7 mouse cellular contexts compared by ENCODE assay signal in the genomic region with DNA sequence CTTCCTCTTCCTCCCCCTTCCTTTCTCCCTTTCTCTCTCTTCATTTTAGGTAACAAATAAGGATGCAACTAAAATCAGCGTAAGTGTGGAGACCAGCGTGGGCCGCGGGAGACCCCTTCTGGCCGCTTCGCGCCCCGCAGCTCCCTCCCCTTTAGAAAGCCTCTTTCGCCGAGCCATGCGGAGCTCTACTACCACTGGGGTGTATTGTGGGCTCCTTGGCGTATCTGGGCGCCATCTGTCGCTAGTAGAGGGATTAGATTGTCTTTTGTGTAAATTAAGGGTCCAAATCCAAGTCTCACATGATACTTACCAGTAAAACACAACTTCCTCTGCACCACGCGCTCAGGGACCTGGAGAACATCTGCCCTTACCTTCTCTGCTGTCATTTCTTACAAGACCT. TPM values are rescaled to one million over a fixed set of nuclear protein-coding genes. Genes with fewer than 3 reads are reported as not detected.
DNase-seq lines count a peak whose midpoint lies in the region; ATAC-seq and TF ChIP-seq lines count a peak whose summit lies in the region.

No protein-coding gene starts in this region.

- WGBS in intestine, postnatal 0 days, result 3% methylated on average over 16 of the region's 16 CpGs
- WGBS in midbrain, embryonic 12.5 days, result 2% methylated on average over 16 of the region's 16 CpGs
- 3% methylated on average over 16 of the region's 16 CpGs for WGBS in stomach, postnatal 0 days

- peak; percentile 74 for TF ChIP-seq CTCF in intestine, postnatal 0 days (IDR thresholded peaks at IDR 0.05; ENCODE audit: low read depth)
- peak; percentile 80 for TF ChIP-seq CTCF in stomach, postnatal 0 days (IDR thresholded peaks at IDR 0.05; ENCODE audit: low read depth)

- no peaks in the 10 kb centered on the region for H3K36me3 ChIP-seq in intestine, postnatal 0 days (ENCODE audit: control insufficient read depth, insufficient read depth)
- H3K36me3 ChIP-seq in midbrain, embryonic 12.5 days, result no peaks in the 10 kb centered on the region
- no peaks in the 10 kb centered on the region for H3K36me3 ChIP-seq in stomach, postnatal 0 days (ENCODE audit: control insufficient read depth, insufficient read depth, low read length)

- H3K9ac ChIP-seq in intestine, postnatal 0 days (ENCODE audit: low read depth, low read length), result no peak overlapping the region
- H3K9ac ChIP-seq in midbrain, embryonic 12.5 days (replicated peaks), result no peak overlapping the region
- H3K9ac ChIP-seq in stomach, postnatal 0 days (ENCODE audit: low read length), result no peak overlapping the region

- no peaks in the 10 kb centered on the region for H3K9me3 ChIP-seq in intestine, postnatal 0 days (ENCODE audit: control insufficient read depth)
- H3K9me3 ChIP-seq in midbrain, embryonic 12.5 days, result no peaks in the 10 kb centered on the region
- no peaks in the 10 kb centered on the region for H3K9me3 ChIP-seq in stomach, postnatal 0 days (ENCODE audit: control insufficient read depth, low read length)

- no peak overlapping the region for H3K4me2 ChIP-seq in intestine, postnatal 0 days (replicated peaks; ENCODE audit: low read depth)
- peak overlapping the region; percentile 86 for H3K4me2 ChIP-seq in midbrain, embryonic 12.5 days (replicated peaks)
- H3K4me2 ChIP-seq in stomach, postnatal 0 days (replicated peaks; ENCODE audit: low read depth), result no peak overlapping the region

- TF ChIP-seq EP300 in stomach, postnatal 0 days (optimal IDR thresholded peaks at IDR 0.05), result no peak

- intact Hi-C loops in left cerebral cortex, postnatal 10 days (cut with DNase I), result loop anchor here (5.0 kb wide), 1 partner anchor 829 kb away; no protein-coding TSS in a partner anchor

- ATAC-seq in intestine, postnatal 0 days, result no peak
- ATAC-seq in midbrain, embryonic 12.5 days (ENCODE audit: low FRiP score, low read depth), result peak; percentile 68
- ATAC-seq in stomach, postnatal 0 days (ENCODE audit: low FRiP score, low TSS enrichment), result no peak; the same call in 1 of the 2 replicates

- no peak overlapping the region for H3K27ac ChIP-seq in intestine, postnatal 0 days (ENCODE audit: low read depth, low read length)
- no peak overlapping the region for H3K27ac ChIP-seq in midbrain, embryonic 12.5 days (replicated peaks)
- H3K27ac ChIP-seq in stomach, postnatal 0 days (replicated peaks), result no peak overlapping the region

- no peak overlapping the region for H3K4me3 ChIP-seq in intestine, postnatal 0 days (ENCODE audit: low read depth, low read length)
- peak overlapping the region; percentile 60; the same call in 1 of the 2 replicates for H3K4me3 ChIP-seq in midbrain, embryonic 12.5 days
- no peak overlapping the region for H3K4me3 ChIP-seq in stomach, postnatal 0 days (ENCODE audit: low read depth, low read length)

- no peaks in the 10 kb centered on the region for H3K4me1 ChIP-seq in intestine, postnatal 0 days (replicated peaks; ENCODE audit: control insufficient read depth, insufficient read depth, low read length)
- H3K4me1 ChIP-seq in midbrain, embryonic 12.5 days, result peaks cover 33% of the 10 kb centered on the region
- H3K4me1 ChIP-seq in stomach, postnatal 0 days (replicated peaks; ENCODE audit: control insufficient read depth, insufficient read depth), result no peaks in the 10 kb centered on the region

- DNase-seq in adrenal gland, adult 2 months, result peak; percentile 60
- DNase-seq in cerebellum, postnatal 4 days (ENCODE audit: low spot score in 2 of 2), result peak; percentile 83 to 89
- DNase-seq in gastrocnemius, adult 8-10 months (ENCODE audit: low spot score in 2 of 2), result peak; percentile 33 to 34
- DNase-seq in left cerebral cortex, postnatal 10 days (ENCODE audit: extremely low spot score in 1 of 2, low spot score in 2 of 2), result peak; percentile 84 to 85
- DNase-seq in stomach, postnatal 0 days (ENCODE audit: low spot score), result peak; percentile 59

- H3K27me3 ChIP-seq in intestine, postnatal 0 days (replicated peaks; ENCODE audit: control insufficient read depth, insufficient read depth, low read length), result peaks cover 55% of the 10 kb centered on the region
- peaks cover 69% of the 10 kb centered on the region for H3K27me3 ChIP-seq in midbrain, embryonic 12.5 days
- H3K27me3 ChIP-seq in stomach, postnatal 0 days (ENCODE audit: control insufficient read depth, insufficient read depth, low read length), result peaks cover 7% of the 10 kb centered on the region; the same call in 1 of the 2 replicates

RNA-seq across cellular contexts. Expression of gene Vstm2b, which starts 3.1 kb away (rescaled TPM):
- 1 to 10 TPM in 1 of 2 experiments, under 1 TPM in 1; 0.35 to 1.9 TPM for total RNA-seq in adrenal gland, adult 2 months (2021)
- 1.7 and 2.6 TPM in 2 replicates for polyA plus RNA-seq in adrenal gland, adult 2 months (2012; rRNA removed)
- total RNA-seq in gastrocnemius, adult 8-10 months (2022), result under 1 TPM in 2 of 4 experiments, not detected in 2; 0.29 to 0.34 TPM
- 0.10 and 0.23 TPM in 2 replicates for polyA plus RNA-seq in intestine, postnatal 0 days (2015; fragmentation: Nextera tagmentation; extraction: Ambion mirVana)
- total RNA-seq in left cerebral cortex, postnatal 10 days (2021), result 10 to 100 TPM; 67.4 to 76.1 TPM
- polyA plus RNA-seq in midbrain, embryonic 12.5 days (2016; fragmentation: Nextera tagmentation; extraction: Ambion mirVana), result 12.2 and 13.4 TPM in 2 replicates
- 0.80 and 0.81 TPM in 2 replicates for polyA plus RNA-seq in stomach, postnatal 0 days (2015; fragmentation: Nextera tagmentation; extraction: Ambion mirVana)

Comparison
In these comparisons a context has a peak if more than half of its experiments do, and no peak if none do; other contexts are left out.
1. DNase-seq: peak in every context shown above with its lines; median percentile 86 in cerebellum, postnatal 4 days; 84 in left cerebral cortex, postnatal 10 days; 60 in adrenal gland, adult 2 months; 59 in stomach, postnatal 0 days; 34 in gastrocnemius, adult 8-10 months.